Mouse (Mus musculus): Measurements from ENCODE around the gene Chchd6. TPM values are rescaled to one million over a fixed set of nuclear protein-coding genes. Genes with fewer than 3 reads are reported as not detected.

Chchd6 gene
- polyA plus RNA-seq, 1 experiment from 2014 or later, result 55.9 TPM

DNA sequence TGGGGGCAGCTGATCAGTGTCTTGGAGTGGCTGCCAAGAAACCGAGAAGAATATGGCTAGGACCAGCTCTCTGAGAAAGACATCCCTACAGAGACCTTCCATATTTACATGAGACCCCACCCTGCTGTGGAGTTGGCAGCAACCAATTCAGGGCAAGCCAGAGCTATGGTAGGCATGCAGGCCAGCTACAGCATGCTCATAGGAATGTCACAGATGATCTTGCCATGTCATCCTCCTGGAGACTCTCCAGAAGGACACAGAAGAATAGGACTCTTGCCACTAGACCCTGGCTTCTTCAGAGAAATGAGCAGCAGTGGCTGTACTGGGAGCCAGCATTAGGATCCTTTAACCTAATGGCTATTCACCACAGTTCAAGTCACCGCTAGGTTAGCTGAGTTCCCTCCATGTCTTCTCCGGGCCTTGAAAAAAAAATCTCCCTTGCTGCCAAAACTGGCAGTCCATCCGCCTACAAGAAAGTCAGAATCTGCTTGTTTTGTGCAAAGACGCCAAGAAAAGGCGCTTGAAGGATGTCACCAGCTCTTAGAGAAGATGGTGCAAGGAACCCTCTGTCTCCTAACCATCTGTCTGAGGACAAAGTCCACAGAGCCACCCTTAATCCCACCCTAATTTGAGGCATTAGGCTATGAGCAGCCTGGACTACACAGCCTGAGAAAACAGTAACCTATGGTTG lies 43.0 kb downstream of the Chchd6 start:
- no peak overlapping the region for H3K27ac ChIP-seq (ENCODE audit: low read length)
- no peaks in the 10 kb centered on the region for H3K27me3 ChIP-seq (ENCODE audit: control insufficient read depth, insufficient read depth, low read depth, low read length)
- no peak overlapping the region for H3K9ac ChIP-seq (ENCODE audit: low read length)
- H3K4me1 ChIP-seq (replicated peaks; ENCODE audit: control insufficient read depth, insufficient read depth, low read length), result peaks cover 6% of the 10 kb centered on the region
- H3K4me2 ChIP-seq (ENCODE audit: low read depth, low read length), result no peak overlapping the region
- 0 out of 2 replicates have a peak, but pooled peaks have one; percentile 31 for ATAC-seq (ENCODE audit: low read depth)
- H3K4me3 ChIP-seq (ENCODE audit: low read length), result no peak overlapping the region
- no peaks in the 10 kb centered on the region for H3K9me3 ChIP-seq (ENCODE audit: control insufficient read depth, low read length)
- WGBS, result 68% methylated on average over 6 of the region's 6 CpGs
- no peaks in the 10 kb centered on the region for H3K36me3 ChIP-seq (ENCODE audit: control insufficient read depth, insufficient read depth, low read length)

DNA sequence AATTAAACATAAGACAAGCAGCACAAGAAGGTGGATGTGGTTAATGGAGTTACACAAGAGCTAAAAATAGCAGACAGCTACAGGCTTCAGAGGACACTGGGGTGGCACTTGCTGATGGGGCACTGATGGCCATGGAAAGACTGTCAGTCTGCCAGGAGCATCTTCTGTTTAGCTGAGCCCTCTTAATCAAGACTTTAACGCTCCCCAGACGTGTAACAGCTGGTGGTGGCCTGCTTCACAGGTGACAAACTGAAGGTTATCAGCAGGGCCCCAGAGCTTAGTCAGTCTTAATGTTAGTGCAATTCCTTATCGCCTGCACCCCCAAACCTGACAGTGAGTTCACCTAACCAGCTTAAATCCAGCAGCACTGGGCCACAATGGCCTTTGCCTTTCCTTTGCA lies 46.3 kb downstream of the Chchd6 start:
- Histone ChIP-seq H3K27me3 (ENCODE audit: control insufficient read depth, insufficient read depth, low read depth, low read length) (no peaks in the 10 kb centered on the region), H3K4me1 (replicated peaks; ENCODE audit: control insufficient read depth, insufficient read depth, low read length) (peaks cover 6% of the 10 kb centered on the region), H3K9me3 (ENCODE audit: control insufficient read depth, low read length) (no peaks in the 10 kb centered on the region), H3K36me3 (ENCODE audit: control insufficient read depth, insufficient read depth, low read length) (no peaks in the 10 kb centered on the region), H3K27ac (ENCODE audit: low read length) (no peak overlapping the region), H3K4me2 (ENCODE audit: low read depth, low read length) (no peak overlapping the region), H3K9ac (ENCODE audit: low read length) (no peak overlapping the region), H3K4me3 (ENCODE audit: low read length) (no peak overlapping the region)
- WGBS, result 66% methylated on average over 3 of the region's 3 CpGs
- ATAC-seq (ENCODE audit: low read depth), result no peak

- Histone ChIP-seq H3K4me1 (replicated peaks; ENCODE audit: control insufficient read depth, insufficient read depth, low read length) (peaks cover 4% of the 10 kb centered on the region), H3K9ac (ENCODE audit: low read length) (no peak overlapping the region), H3K27me3 (ENCODE audit: control insufficient read depth, insufficient read depth, low read depth, low read length) (no peaks in the 10 kb centered on the region), H3K4me3 (ENCODE audit: low read length) (no peak overlapping the region), H3K27ac (ENCODE audit: low read length) (no peak overlapping the region), H3K4me2 (ENCODE audit: low read depth, low read length) (no peak overlapping the region), H3K9me3 (ENCODE audit: control insufficient read depth, low read length) (no peaks in the 10 kb centered on the region), H3K36me3 (ENCODE audit: control insufficient read depth, insufficient read depth, low read length) (no peaks in the 10 kb centered on the region)
- ATAC-seq (ENCODE audit: low read depth), result no peak
- 66% methylated on average over 3 of the region's 3 CpGs for WGBS
Measured at GRCm38 (mm10) chr6:89547951-89548350, 47.5 kb downstream of the Chchd6 start.

DNA sequence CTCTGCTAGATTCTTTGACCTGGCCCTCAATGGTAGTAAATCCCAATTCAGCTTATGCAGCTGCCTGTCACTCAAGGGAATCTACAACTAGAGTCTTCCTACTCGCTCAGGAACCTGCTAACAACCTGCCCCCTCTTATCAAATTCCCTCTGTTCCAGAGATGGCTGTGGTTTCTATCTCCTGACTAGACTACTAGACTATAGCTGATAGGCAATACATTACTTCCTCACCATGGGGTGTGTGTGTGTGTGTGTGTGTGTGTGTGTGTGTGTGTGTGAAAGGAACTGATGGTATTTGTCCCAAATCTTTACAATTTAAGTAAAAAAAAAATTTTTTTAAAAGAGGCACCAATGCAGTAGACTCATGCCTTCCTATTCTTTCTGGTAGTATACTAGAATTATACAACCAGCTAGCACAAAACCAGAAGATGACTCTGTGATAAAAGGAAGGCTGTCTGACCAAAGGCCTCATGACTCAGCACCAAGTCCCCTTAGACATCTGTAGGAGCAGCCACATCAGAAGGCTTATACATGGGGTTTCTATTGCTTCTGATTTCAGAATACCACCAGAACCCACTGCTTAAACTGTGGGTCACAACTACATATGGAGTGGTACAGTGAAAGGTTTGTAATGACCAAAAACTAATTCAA lies 57.2 kb downstream of the Chchd6 start:
- H3K36me3 ChIP-seq (ENCODE audit: control insufficient read depth, insufficient read depth, low read length), result no peaks in the 10 kb centered on the region
- no peak overlapping the region for H3K4me2 ChIP-seq (ENCODE audit: low read depth, low read length)
- 81% methylated on average over 1 of the region's 1 CpGs for WGBS
- no peak overlapping the region for H3K4me3 ChIP-seq (ENCODE audit: low read length)
- no peak overlapping the region for H3K9ac ChIP-seq (ENCODE audit: low read length)
- H3K27ac ChIP-seq (ENCODE audit: low read length), result no peak overlapping the region
- H3K27me3 ChIP-seq (ENCODE audit: control insufficient read depth, insufficient read depth, low read depth, low read length), result no peaks in the 10 kb centered on the region
- no peak for ATAC-seq (ENCODE audit: low read depth)
- no peaks in the 10 kb centered on the region for H3K9me3 ChIP-seq (ENCODE audit: control insufficient read depth, low read length)
- no peaks in the 10 kb centered on the region for H3K4me1 ChIP-seq (replicated peaks; ENCODE audit: control insufficient read depth, insufficient read depth, low read length)

- Histone ChIP-seq H3K4me2 (ENCODE audit: low read depth, low read length) (no peak overlapping the region), H3K4me3 (ENCODE audit: low read length) (no peak overlapping the region), H3K4me1 (replicated peaks; ENCODE audit: control insufficient read depth, insufficient read depth, low read length) (no peaks in the 10 kb centered on the region), H3K27me3 (ENCODE audit: control insufficient read depth, insufficient read depth, low read depth, low read length) (no peaks in the 10 kb centered on the region), H3K36me3 (ENCODE audit: control insufficient read depth, insufficient read depth, low read length) (no peaks in the 10 kb centered on the region), H3K9me3 (ENCODE audit: control insufficient read depth, low read length) (no peaks in the 10 kb centered on the region), H3K27ac (ENCODE audit: low read length) (no peak overlapping the region), H3K9ac (ENCODE audit: low read length) (no peak overlapping the region)
- no peak for ATAC-seq (ENCODE audit: low read depth)
- 25% methylated on average over 1 of the region's 1 CpGs for WGBS
Measured at GRCm38 (mm10) chr6:89535626-89536225, 59.7 kb downstream of the Chchd6 start.

GRCm38 (mm10) chr6:89524766-89525165 lies 70.7 kb downstream of the Chchd6 start:
- Histone ChIP-seq H3K9ac (ENCODE audit: low read length) (no peak overlapping the region), H3K27ac (ENCODE audit: low read length) (no peak overlapping the region), H3K27me3 (ENCODE audit: control insufficient read depth, insufficient read depth, low read depth, low read length) (no peaks in the 10 kb centered on the region), H3K4me3 (ENCODE audit: low read length) (no peak overlapping the region), H3K36me3 (ENCODE audit: control insufficient read depth, insufficient read depth, low read length) (no peaks in the 10 kb centered on the region), H3K4me2 (ENCODE audit: low read depth, low read length) (no peak overlapping the region), H3K9me3 (ENCODE audit: control insufficient read depth, low read length) (no peaks in the 10 kb centered on the region), H3K4me1 (replicated peaks; ENCODE audit: control insufficient read depth, insufficient read depth, low read length) (no peaks in the 10 kb centered on the region)
- no peak for ATAC-seq (ENCODE audit: low read depth)
- WGBS, result 73% methylated on average over 2 of the region's 2 CpGs

GRCm38 (mm10) chr6:89510154-89510553 lies 85.3 kb downstream of the Chchd6 start:
- no peaks in the 10 kb centered on the region for H3K4me1 ChIP-seq (replicated peaks; ENCODE audit: control insufficient read depth, insufficient read depth, low read length)
- no peak overlapping the region for H3K27ac ChIP-seq (ENCODE audit: low read length)
- H3K36me3 ChIP-seq (ENCODE audit: control insufficient read depth, insufficient read depth, low read length), result no peaks in the 10 kb centered on the region
- ATAC-seq (ENCODE audit: low read depth), result no peak
- H3K9me3 ChIP-seq (ENCODE audit: control insufficient read depth, low read length), result no peaks in the 10 kb centered on the region
- no peak overlapping the region for H3K4me3 ChIP-seq (ENCODE audit: low read length)
- H3K4me2 ChIP-seq (ENCODE audit: low read depth, low read length), result no peak overlapping the region
- no peaks in the 10 kb centered on the region for H3K27me3 ChIP-seq (ENCODE audit: control insufficient read depth, insufficient read depth, low read depth, low read length)
- no peak overlapping the region for H3K9ac ChIP-seq (ENCODE audit: low read length)

GRCm38 (mm10) chr6:89508725-89509124 lies 86.7 kb downstream of the Chchd6 start:
- 69% methylated on average over 2 of the region's 2 CpGs for WGBS
- Histone ChIP-seq H3K4me2 (ENCODE audit: low read depth, low read length) (no peak overlapping the region), H3K4me1 (replicated peaks; ENCODE audit: control insufficient read depth, insufficient read depth, low read length) (no peaks in the 10 kb centered on the region), H3K27me3 (ENCODE audit: control insufficient read depth, insufficient read depth, low read depth, low read length) (no peaks in the 10 kb centered on the region), H3K27ac (ENCODE audit: low read length) (no peak overlapping the region), H3K9ac (ENCODE audit: low read length) (no peak overlapping the region), H3K36me3 (ENCODE audit: control insufficient read depth, insufficient read depth, low read length) (no peaks in the 10 kb centered on the region), H3K9me3 (ENCODE audit: control insufficient read depth, low read length) (no peaks in the 10 kb centered on the region), H3K4me3 (ENCODE audit: low read length) (no peak overlapping the region)
- no peak for ATAC-seq (ENCODE audit: low read depth)

DNA sequence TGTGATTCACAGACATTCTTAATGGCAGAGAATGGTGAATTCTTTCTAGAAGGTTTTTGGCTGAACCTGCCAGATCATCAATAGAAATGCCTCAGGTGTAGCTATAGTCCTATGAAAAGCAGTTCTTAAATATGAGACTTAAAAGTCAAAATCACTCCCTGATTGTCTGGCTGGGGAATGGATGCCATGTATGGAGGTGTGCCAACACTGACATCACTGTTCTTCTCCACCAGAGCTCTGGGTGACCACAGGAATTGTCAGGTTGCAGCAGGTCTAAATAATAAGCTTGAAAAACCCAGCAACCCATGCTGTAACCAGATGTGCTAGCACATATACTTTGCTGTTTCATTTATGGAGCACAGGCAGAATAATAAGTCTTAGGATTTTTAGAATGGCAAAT lies 87.2 kb downstream of the Chchd6 start:
- no peaks in the 10 kb centered on the region for H3K4me1 ChIP-seq (replicated peaks; ENCODE audit: control insufficient read depth, insufficient read depth, low read length)
- H3K4me3 ChIP-seq (ENCODE audit: low read length), result no peak overlapping the region

More for the DNA sequence above, 87.2 kb downstream of the Chchd6 start:
- Histone ChIP-seq H3K36me3 (ENCODE audit: control insufficient read depth, insufficient read depth, low read length) (no peaks in the 10 kb centered on the region), H3K27me3 (ENCODE audit: control insufficient read depth, insufficient read depth, low read depth, low read length) (no peaks in the 10 kb centered on the region), H3K27ac (ENCODE audit: low read length) (no peak overlapping the region), H3K9ac (ENCODE audit: low read length) (no peak overlapping the region), H3K9me3 (ENCODE audit: control insufficient read depth, low read length) (no peaks in the 10 kb centered on the region), H3K4me2 (ENCODE audit: low read depth, low read length) (no peak overlapping the region)
- ATAC-seq (ENCODE audit: low read depth), result no peak
